Mouse (Mus musculus) small intestine, adult 2 months (tissue): ENCODE results near the gene Bcr.

Source experiments
- CTCF ChIP-seq: fragments of 200-500 bp; IDR thresholded peaks from 2 replicates; pipeline ENCODE4 v1.5.1; 2012; ENCODE audit warnings: low read depth, mild to moderate bottlenecking, control low read depth, inconsistent platforms, low read length, moderate library complexity, mixed read lengths; ENCODE audit not compliant: insufficient replicate concordance, insufficient read length; ENCODE audit errors: extremely low read depth
- POLR2A ChIP-seq: fragments of 200-500 bp; IDR thresholded peaks from 2 replicates; pipeline ENCODE4 v1.6.1; 2012; ENCODE audit warnings: low read depth, mild to moderate bottlenecking, control low read depth, inconsistent platforms, low read length, moderate library complexity

DNA sequence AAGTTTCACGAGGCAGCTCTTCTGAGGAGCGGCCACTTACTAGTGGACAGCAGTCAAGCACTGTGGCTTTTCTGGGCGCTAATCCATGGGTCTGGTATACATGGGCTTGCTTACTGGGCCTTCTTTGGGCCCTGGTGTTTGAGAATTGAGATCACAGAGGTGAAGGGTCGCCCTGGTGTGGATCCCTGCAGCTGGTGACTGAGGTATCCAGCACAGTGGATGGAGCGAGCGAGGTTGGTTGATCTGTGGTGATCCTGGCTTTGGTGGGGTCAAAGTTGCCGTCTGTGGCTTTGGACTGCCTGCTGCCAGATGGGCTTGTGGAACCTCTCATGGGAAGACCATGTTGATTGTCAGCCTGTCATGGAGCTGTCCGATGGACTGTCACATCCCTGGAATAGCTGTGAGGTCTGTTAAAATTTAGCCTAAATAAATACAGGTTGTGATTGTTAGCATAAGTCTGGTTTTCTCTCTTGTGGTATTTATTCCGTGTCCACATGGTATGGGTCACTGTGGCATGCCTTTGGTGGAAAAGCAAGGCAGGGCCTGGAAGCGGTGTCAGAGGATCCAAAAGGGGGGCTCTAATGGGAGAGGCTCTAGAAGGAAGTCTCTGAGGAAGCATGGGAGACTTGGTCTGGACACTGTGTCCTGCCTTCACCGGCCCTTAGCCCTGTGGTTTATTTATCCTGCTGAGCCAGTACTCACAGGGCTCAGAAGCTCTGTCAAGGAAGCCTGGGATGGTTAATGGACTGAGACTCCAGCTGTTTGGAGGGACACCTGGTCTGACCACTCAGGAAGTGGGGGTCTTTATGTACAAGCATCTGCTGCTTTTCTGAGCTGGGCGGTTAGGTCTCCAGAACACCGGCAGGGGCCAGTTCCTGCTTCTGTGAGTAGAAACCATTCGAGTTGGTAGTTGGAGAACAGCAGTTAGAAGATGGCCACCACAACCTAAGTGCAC lies 18.1 kb downstream of the Bcr start:
- TF ChIP-seq CTCF (no peak), POLR2A (no peak)
